Comparison of ENCODE assay signal across 9 mouse cellular contexts in genomic region chr5:140798775-140799174, GRCm38 (mm10). TPM values are rescaled to one million over a fixed set of nuclear protein-coding genes. Genes with fewer than 3 reads are reported as not detected.
DNase-seq lines count a peak whose midpoint lies in the region; ATAC-seq and TF ChIP-seq lines count a peak whose summit lies in the region.
"Had no signal": no experiment of that assay in that cellular context is flagged by ENCODE, and none has a peak within 500 bp of the region (broad histone marks: within the 10 kb centered on the region; RNA-seq: fewer than 3 reads in every experiment).

No protein-coding gene starts in this region.

- no peaks in the 10 kb centered on the region for H3K36me3 ChIP-seq in hindbrain, embryonic 12.5 days
- H3K36me3 ChIP-seq in hindbrain, embryonic 11.5 days (ENCODE audit: control insufficient read depth, insufficient read depth, low read length): no peaks in the 10 kb centered on the region
- H3K36me3 ChIP-seq in limb, embryonic 14.5 days (ENCODE audit: control insufficient read depth, insufficient read depth, low read length): no peaks in the 10 kb centered on the region
- no peaks in the 10 kb centered on the region for H3K36me3 ChIP-seq in intestine, embryonic 16.5 days (ENCODE audit: control insufficient read depth, insufficient read depth, low read length)

- H3K27ac ChIP-seq in hindbrain, embryonic 12.5 days: 0 out of 2 replicates have a peak overlapping the region, but pooled peaks have one; percentile 30
- no peak overlapping the region for H3K27ac ChIP-seq in hindbrain, embryonic 11.5 days (ENCODE audit: low read depth, low read length)
- peak overlapping the region; percentile 52 for H3K27ac ChIP-seq in limb, embryonic 14.5 days (replicated peaks; ENCODE audit: low read depth, low read length)
- H3K27ac ChIP-seq in intestine, embryonic 16.5 days (ENCODE audit: low read length): no peak overlapping the region

- no peak for DNase-seq in hindbrain, embryonic 11.5 days (ENCODE audit: low spot score)
- peak; percentile 21 for DNase-seq in A20 (ENCODE audit: low read depth, low spot score)
- peak; percentile 2 for DNase-seq in T-cell, adult 2 months (ENCODE audit: low spot score)
- DNase-seq in limb, embryonic 14.5 days (ENCODE audit: low spot score): no peak
- DNase-seq in gastrocnemius, adult 8-10 months (ENCODE audit: low spot score in 2 of 2): no peak
- no peak for DNase-seq in kidney, adult 18-20 months

- no peak overlapping the region for H3K4me3 ChIP-seq in hindbrain, embryonic 12.5 days
- no peak overlapping the region for H3K4me3 ChIP-seq in hindbrain, embryonic 11.5 days (ENCODE audit: low read depth, low read length)
- H3K4me3 ChIP-seq in limb, embryonic 14.5 days (replicated peaks; ENCODE audit: low read length): no peak overlapping the region
- H3K4me3 ChIP-seq in intestine, embryonic 16.5 days (ENCODE audit: low read length): no peak overlapping the region

- H3K4me2 ChIP-seq in hindbrain, embryonic 12.5 days (replicated peaks): no peak overlapping the region
- no peak overlapping the region for H3K4me2 ChIP-seq in hindbrain, embryonic 11.5 days (replicated peaks; ENCODE audit: low read depth, low read length)
- H3K4me2 ChIP-seq in limb, embryonic 14.5 days (replicated peaks; ENCODE audit: low read depth, low read length, severe bottlenecking): no peak overlapping the region
- no peak overlapping the region for H3K4me2 ChIP-seq in intestine, embryonic 16.5 days (ENCODE audit: low read depth, low read length)

- WGBS in hindbrain, embryonic 12.5 days: 68% methylated on average over 5 of the region's 5 CpGs
- WGBS in hindbrain, embryonic 11.5 days: 85% methylated on average over 5 of the region's 5 CpGs
- 53% methylated on average over 5 of the region's 5 CpGs for WGBS in limb, embryonic 14.5 days
- WGBS in intestine, embryonic 16.5 days: 66% methylated on average over 5 of the region's 5 CpGs

- H3K4me1 ChIP-seq in hindbrain, embryonic 12.5 days: peaks cover 38% of the 10 kb centered on the region
- H3K4me1 ChIP-seq in hindbrain, embryonic 11.5 days (replicated peaks; ENCODE audit: control insufficient read depth, insufficient read depth, low read length): no peaks in the 10 kb centered on the region
- H3K4me1 ChIP-seq in limb, embryonic 14.5 days (ENCODE audit: control insufficient read depth, insufficient read depth, low read length): peaks cover 33% of the 10 kb centered on the region
- H3K4me1 ChIP-seq in intestine, embryonic 16.5 days (ENCODE audit: control insufficient read depth, insufficient read depth, low read length): peaks cover 13% of the 10 kb centered on the region

- H3K9me3 ChIP-seq in hindbrain, embryonic 12.5 days (replicated peaks): no peaks in the 10 kb centered on the region
- no peaks in the 10 kb centered on the region for H3K9me3 ChIP-seq in hindbrain, embryonic 11.5 days (ENCODE audit: control insufficient read depth, low read length)
- H3K9me3 ChIP-seq in limb, embryonic 14.5 days (ENCODE audit: control insufficient read depth, low read length): no peaks in the 10 kb centered on the region
- no peaks in the 10 kb centered on the region for H3K9me3 ChIP-seq in intestine, embryonic 16.5 days (ENCODE audit: control insufficient read depth, low read length)

- no peaks in the 10 kb centered on the region for H3K27me3 ChIP-seq in hindbrain, embryonic 12.5 days
- no peaks in the 10 kb centered on the region for H3K27me3 ChIP-seq in hindbrain, embryonic 11.5 days (ENCODE audit: control insufficient read depth, insufficient read depth, low read length)
- H3K27me3 ChIP-seq in limb, embryonic 14.5 days (ENCODE audit: control insufficient read depth, insufficient read depth, low read length): no peaks in the 10 kb centered on the region
- H3K27me3 ChIP-seq in intestine, embryonic 16.5 days (replicated peaks; ENCODE audit: control insufficient read depth, insufficient read depth, low read length): no peaks in the 10 kb centered on the region

- no peak for TF ChIP-seq POLR2A in limb, embryonic 14.5 days (IDR thresholded peaks at IDR 0.05; ENCODE audit: borderline replicate concordance, extremely low read depth, insufficient read depth, insufficient read length)

- no peak for ATAC-seq in hindbrain, embryonic 12.5 days (ENCODE audit: low FRiP score)
- ATAC-seq in hindbrain, embryonic 11.5 days (ENCODE audit: low FRiP score): no peak
- no peak for ATAC-seq in limb, embryonic 14.5 days (ENCODE audit: low FRiP score, low read depth)
- ATAC-seq in intestine, embryonic 16.5 days: no peak
- ATAC-seq: lung, postnatal 0 days had no signal

- H3K9ac ChIP-seq in hindbrain, embryonic 12.5 days: no peak overlapping the region
- H3K9ac ChIP-seq in hindbrain, embryonic 11.5 days (ENCODE audit: low read depth, low read length): no peak overlapping the region
- H3K9ac ChIP-seq in limb, embryonic 14.5 days (ENCODE audit: low read depth, low read length, severe bottlenecking): no peak overlapping the region
- H3K9ac ChIP-seq in intestine, embryonic 16.5 days (ENCODE audit: low read depth, low read length): no peak overlapping the region

RNA-seq across cellular contexts. Expression of gene Gna12, which starts 31.5 kb away (rescaled TPM):
- 57.8 and 60.5 TPM in 2 replicates for polyA plus RNA-seq in hindbrain, embryonic 12.5 days (2016; fragmentation: Nextera tagmentation; extraction: Ambion mirVana)
- 17.2 and 32.3 TPM in 2 replicates for polyA plus RNA-seq in hindbrain, embryonic 11.5 days (2014; fragmentation: Nextera tagmentation; extraction: Ambion mirVana)
- 63.8 and 91.5 TPM in 2 replicates for polyA plus RNA-seq in limb, embryonic 14.5 days (2012; rRNA removed)
- 46.7 and 55.5 TPM in 2 replicates for polyA plus RNA-seq in limb, embryonic 14.5 days (2014; fragmentation: Nextera tagmentation; extraction: Ambion mirVana)
- polyA plus RNA-seq in intestine, embryonic 16.5 days (2015; fragmentation: Nextera tagmentation; extraction: Ambion mirVana): 5.2 and 5.4 TPM in 2 replicates
- total RNA-seq in gastrocnemius, adult 8-10 months (2022): 10 to 100 TPM; 21.4 to 30.8 (median 24.5) TPM

Comparison
In these comparisons a context has a peak if more than half of its experiments do, and no peak if none do; other contexts are left out.
1. H3K27ac ChIP-seq: peak in hindbrain, embryonic 12.5 days (single experiment) and limb, embryonic 14.5 days (single experiment); none in hindbrain, embryonic 11.5 days (single experiment) and intestine, embryonic 16.5 days (single experiment).
2. DNase-seq: peak in A20 (single experiment) and T-cell, adult 2 months (single experiment); none in hindbrain, embryonic 11.5 days (single experiment), limb, embryonic 14.5 days (single experiment), gastrocnemius, adult 8-10 months (0 of 2) and kidney, adult 18-20 months (single experiment).